ENCODE assay signal across 8 mouse cellular contexts in genomic region chr3:97157958-97158599, GRCm38 (mm10). TPM values are rescaled to one million over a fixed set of nuclear protein-coding genes. Genes with fewer than 3 reads are reported as not detected.
A peak's percentile ranks its signal among the peaks of the same experiment; 100 is the strongest.
DNase-seq lines count a peak whose midpoint lies in the region; ATAC-seq and TF ChIP-seq lines count a peak whose summit lies in the region.

No protein-coding gene starts in this region.

- H3K9me3 ChIP-seq in hindbrain, embryonic 16.5 days (ENCODE audit: control insufficient read depth, low read length): no peaks in the 10 kb centered on the region

- WGBS in hindbrain, embryonic 16.5 days: 1% methylated on average over 17 of the region's 17 CpGs
- 5% methylated on average over 17 of the region's 17 CpGs for WGBS in macrophage (ENCODE audit: missing documents)

- peak; percentile 69 for ATAC-seq in hindbrain, embryonic 16.5 days

- intact Hi-C loops in left cerebral cortex, adult 2 months (cut with DNase I): loop anchor here (2.0 kb wide), 1 partner anchor 69 kb away; no protein-coding TSS in a partner anchor

- no peaks in the 10 kb centered on the region for H3K36me3 ChIP-seq in hindbrain, embryonic 16.5 days (ENCODE audit: control insufficient read depth, insufficient read depth, low read length)
- H3K36me3 ChIP-seq in macrophage (ENCODE audit: inconsistent target): no peaks in the 10 kb centered on the region

- peaks cover 15% of the 10 kb centered on the region; the same call in 1 of the 2 replicates for H3K79me2 ChIP-seq in macrophage (ENCODE audit: inconsistent target)

- peak overlapping the region; percentile 31; the same call in 1 of the 2 replicates for H3K27ac ChIP-seq in hindbrain, embryonic 16.5 days (ENCODE audit: low read depth, low read length)
- peak overlapping the region; percentile 82 for H3K27ac ChIP-seq in left cerebral cortex, adult 2 months
- peak overlapping the region; percentile 25; the same call in 1 of the 2 replicates for H3K27ac ChIP-seq in macrophage

- H3K27me3 ChIP-seq in hindbrain, embryonic 16.5 days (replicated peaks; ENCODE audit: control insufficient read depth, insufficient read depth, low read length): no peaks in the 10 kb centered on the region

- peak; percentile 88 for DNase-seq in NIH3T3 (ENCODE audit: low read depth)
- DNase-seq in cerebellum, adult 9-11 months: peak; percentile 88
- peak; percentile 96 for DNase-seq in frontal cortex, postnatal 36 days (ENCODE audit: low spot score in 2 of 2)
- peak; percentile 88 to 95 for DNase-seq in left cerebral cortex, adult 2 months (ENCODE audit: extremely low spot score in 1 of 2, low spot score in 2 of 2)
- peak; percentile 85 to 88 for DNase-seq in right cerebral cortex, postnatal 10 days (ENCODE audit: low spot score in 2 of 2)
- DNase-seq in urinary bladder, postnatal 36 days (ENCODE audit: low spot score in 2 of 2): peak; percentile 73 to 83

- TF ChIP-seq CTCF in left cerebral cortex, adult 2 months (IDR thresholded peaks at IDR 0.05): no peak

- peak overlapping the region; percentile 74 for H3K4me2 ChIP-seq in hindbrain, embryonic 16.5 days (ENCODE audit: low read length)

- H3K4me1 ChIP-seq in hindbrain, embryonic 16.5 days (ENCODE audit: control insufficient read depth, insufficient read depth, low read depth, low read length): peaks cover 2% of the 10 kb centered on the region

- peak overlapping the region; percentile 67 for H3K4me3 ChIP-seq in hindbrain, embryonic 16.5 days (ENCODE audit: low read length)
- H3K4me3 ChIP-seq in left cerebral cortex, adult 2 months: peak overlapping the region; percentile 78
- peak overlapping the region; percentile 79 for H3K4me3 ChIP-seq in macrophage (ENCODE audit: inconsistent target)

- H3K9ac ChIP-seq in hindbrain, embryonic 16.5 days (ENCODE audit: low read depth, low read length): peak overlapping the region; percentile 74

RNA-seq across cellular contexts. Expression of gene Acp6, which starts 0.5 kb away (rescaled TPM):
- polyA plus RNA-seq in hindbrain, embryonic 16.5 days (2015; fragmentation: Nextera tagmentation; extraction: Ambion mirVana): 22.1 and 24.2 TPM in 2 replicates
- 10 to 100 TPM; 26.1 to 32.1 TPM for total RNA-seq in left cerebral cortex, adult 2 months (2021)
- 100 to 1,000 TPM in 1 of 26 experiments, 10 to 100 TPM in 24, 1 to 10 TPM in 1; 6.9 to 105 (median 42.1) TPM for total RNA-seq in macrophage (2018; cell fraction: chromatin; rRNA removed)
- 10 to 100 TPM in 13 of 26 experiments, 1 to 10 TPM in 13; 6.8 to 14.1 (median 10.0) TPM for total RNA-seq in macrophage (2018; cell fraction: cytosol; rRNA removed)
- total RNA-seq in macrophage (2018; cell fraction: nucleus; rRNA removed): 10 to 100 TPM in 20 of 26 experiments, 1 to 10 TPM in 6; 6.4 to 99.0 (median 25.3) TPM
- 14.7 to 15.9 TPM (median 15.0 TPM) in 3 replicates for polyA plus RNA-seq in macrophage (2018)

Comparison
In these comparisons a context has a peak if more than half of its experiments do, and no peak if none do; other contexts are left out.
1. Peak in every context shown above with its lines: DNase-seq, ATAC-seq, H3K4me3 ChIP-seq and H3K27ac ChIP-seq.
2. H3K27ac ChIP-seq: peak in every context shown above with its lines; median percentile 82 in left cerebral cortex, adult 2 months; 31 in hindbrain, embryonic 16.5 days; 25 in macrophage.